Mouse (Mus musculus): ENCODE results near the gene Ptafr.
"Not testable (repeated sequence)": the region's sequence is repeated elsewhere in the genome, so short reads cannot be mapped to it uniquely, and the experiment has no call there.

Gene Ptafr

GRCm38 (mm10) chr4:132563965-132564364 lies at the start of gene Ptafr:
Gene Ptafr (plus strand): TSS chr4:132564067.
- DNase-seq = no peak

DNA sequence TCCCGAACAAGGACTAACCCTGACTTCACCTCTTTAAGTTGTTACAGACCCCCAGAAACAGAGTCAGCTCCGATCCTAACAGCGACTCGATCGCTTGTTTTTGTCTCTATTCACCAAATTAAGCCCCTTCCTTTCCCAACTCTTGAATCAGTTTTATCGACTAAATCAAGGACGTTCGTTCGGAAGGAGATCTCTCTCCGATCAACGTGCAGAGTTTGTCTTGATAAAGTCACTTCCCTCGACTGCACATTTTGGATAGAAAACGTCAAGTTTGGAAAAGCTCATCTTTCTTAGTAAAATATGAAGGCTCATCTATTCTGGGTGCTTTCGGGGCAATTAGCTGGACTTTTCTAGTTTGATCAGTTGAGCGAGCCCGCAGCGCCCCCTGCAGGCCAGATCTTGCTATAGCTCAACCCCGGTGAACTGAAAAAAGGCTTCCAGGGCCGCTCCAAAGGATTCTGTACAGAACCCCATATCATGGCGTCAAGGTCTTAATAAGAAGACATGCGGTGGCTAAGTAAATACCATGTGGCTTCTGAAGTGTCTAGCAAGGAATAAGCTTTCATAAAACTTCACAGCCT lies 49.2 kb upstream of the Ptafr start:
- DNase-seq = peak; percentile 78 to 81

DNA sequence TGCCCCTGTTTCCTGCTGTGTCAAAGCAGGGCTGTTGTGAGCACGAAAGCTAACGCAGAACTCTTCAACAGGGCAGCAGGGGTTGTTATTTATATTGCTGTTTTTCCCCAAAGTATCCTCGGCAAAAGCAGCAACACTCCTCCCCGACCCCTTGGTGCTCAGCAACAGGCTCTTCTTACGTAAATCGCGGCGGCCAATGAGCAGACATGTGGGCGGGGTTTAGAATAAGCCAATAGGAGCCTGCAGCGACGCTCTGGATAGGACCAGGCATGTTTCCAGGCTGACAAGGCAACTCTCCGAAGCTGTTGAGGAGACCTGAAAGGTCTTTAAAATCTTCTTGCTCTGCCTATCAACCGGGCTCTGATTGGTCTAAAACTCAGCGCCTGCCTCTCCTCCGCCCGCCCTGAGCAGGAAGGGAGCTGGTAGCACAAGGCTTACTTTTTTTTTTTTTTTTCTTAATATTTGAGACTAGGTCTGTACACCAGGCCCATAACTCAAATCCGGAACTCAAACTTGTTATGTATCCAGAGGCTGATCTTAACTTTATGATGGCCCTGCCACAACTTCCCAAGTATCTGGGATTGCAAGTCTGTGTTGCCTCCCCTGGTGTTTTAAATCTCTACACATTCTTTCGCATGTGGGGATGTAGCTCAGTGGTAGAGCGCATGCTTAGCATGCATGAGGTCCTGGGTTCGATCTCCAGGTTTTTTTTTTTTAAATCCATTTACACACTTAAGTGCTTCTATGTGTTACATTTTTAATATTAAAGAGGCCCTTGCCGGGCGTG lies 48.3 kb upstream of the Ptafr start:
- peak; percentile 82 to 91 for DNase-seq

GRCm38 (mm10) chr4:132518066-132518465 lies 45.8 kb upstream of the Ptafr start:
- no peak for DNase-seq

DNA sequence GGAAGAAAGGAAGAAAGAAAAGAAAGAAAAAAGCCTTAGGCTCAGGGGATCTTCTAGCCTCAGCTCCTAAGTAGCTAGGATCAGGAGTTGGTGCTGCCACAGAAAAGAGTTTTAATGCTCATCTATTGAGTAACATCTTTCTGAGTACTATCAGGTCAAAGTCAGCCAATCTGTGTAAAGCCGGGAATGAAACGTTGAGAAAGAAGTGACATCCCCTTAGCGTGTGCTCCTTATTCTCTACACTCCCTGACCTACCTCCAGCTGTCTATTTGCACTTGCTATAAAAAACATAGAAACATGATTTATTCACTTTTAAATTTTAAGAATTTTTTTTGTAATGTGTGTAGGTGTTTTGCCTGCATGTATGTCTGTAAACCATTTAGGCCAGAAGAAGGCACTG lies 44.7 kb upstream of the Ptafr start:
- DNase-seq = no peak

GRCm38 (mm10) chr4:132524321-132524741 lies 39.5 kb upstream of the Ptafr start:
- no peak for DNase-seq

DNA sequence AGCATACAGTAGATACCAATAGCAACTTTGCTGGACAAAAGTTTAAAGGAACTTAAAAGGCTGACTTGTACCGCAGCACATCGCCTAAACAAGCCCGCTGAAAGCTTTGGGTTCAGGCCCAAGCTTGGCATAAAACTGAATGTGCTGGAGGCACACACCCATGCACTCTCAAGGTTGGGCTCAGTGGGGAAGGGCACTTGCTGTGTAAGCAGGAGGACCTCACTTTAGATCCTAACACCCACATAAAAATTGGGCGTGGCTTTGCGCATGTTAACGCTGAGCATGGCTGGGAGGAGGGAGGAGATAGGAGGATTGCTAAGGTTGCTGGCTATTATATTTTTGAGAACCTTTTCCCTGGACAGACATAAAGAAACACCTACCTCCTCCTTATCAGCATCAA lies 39.1 kb upstream of the Ptafr start:
- no peak for DNase-seq

DNA sequence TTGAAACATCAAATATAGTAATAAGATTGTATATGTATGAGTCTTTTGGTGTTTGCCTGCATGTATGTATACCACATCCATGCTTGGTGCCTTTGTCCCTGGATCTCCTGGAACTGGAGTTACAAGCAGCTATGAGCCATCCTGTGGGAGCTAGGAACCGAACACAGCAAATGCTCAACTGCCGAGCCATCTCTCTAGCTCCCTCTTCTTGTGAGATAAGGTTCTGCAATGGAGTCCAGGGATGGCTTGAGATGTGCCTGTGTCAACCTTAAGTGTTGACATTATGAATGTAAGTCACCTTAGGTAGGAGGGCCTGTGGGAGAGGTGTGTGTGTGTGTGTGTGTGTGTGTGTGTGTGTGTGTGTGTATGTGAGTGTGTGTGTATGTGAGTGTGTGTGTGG lies 37.2 kb upstream of the Ptafr start:
- DNase-seq = no peak

GRCm38 (mm10) chr4:132527917-132528522 lies 35.8 kb upstream of the Ptafr start:
- DNase-seq = no peak

GRCm38 (mm10) chr4:132529344-132529743 lies 34.5 kb upstream of the Ptafr start:
- no peak for DNase-seq

DNA sequence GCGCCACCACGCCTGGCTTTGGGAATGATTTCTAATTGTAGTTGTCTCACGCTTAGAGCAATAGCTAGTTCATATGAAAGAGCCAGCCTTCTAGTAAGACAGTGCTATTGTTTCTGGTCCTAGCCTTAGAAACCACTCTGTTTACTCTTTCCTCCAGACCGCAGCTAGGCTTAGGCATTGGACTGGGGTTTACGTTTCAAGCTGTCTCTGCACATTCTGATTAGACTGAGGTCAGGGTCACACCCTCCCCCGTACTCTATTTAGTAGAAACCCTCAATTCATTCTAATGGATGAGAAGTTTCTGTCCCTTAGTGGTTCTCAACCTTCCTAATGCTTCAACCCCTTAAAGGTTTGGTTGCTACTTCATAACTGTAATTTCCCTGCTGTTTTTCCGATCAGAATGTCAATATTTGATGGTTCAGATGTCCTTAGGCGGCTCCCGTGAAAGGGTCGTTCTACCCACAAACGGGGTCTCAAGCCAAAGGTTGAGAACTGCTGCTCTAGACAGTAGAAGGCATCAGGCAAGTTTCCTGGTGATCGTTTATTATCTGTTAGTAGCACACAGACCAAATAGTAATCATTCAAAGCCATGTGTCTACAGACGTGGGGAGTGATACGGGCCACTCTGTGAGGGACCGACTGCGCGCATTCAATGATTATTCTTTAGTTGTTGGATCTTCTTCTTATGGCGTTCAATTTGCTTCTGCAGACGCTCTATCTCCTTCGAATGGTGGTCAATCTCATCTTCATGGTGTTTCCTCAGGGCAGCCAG lies 33.6 kb upstream of the Ptafr start:
- no peak for DNase-seq

GRCm38 (mm10) chr4:132532496-132532895 lies 31.4 kb upstream of the Ptafr start:
- DNase-seq = no peak

DNA sequence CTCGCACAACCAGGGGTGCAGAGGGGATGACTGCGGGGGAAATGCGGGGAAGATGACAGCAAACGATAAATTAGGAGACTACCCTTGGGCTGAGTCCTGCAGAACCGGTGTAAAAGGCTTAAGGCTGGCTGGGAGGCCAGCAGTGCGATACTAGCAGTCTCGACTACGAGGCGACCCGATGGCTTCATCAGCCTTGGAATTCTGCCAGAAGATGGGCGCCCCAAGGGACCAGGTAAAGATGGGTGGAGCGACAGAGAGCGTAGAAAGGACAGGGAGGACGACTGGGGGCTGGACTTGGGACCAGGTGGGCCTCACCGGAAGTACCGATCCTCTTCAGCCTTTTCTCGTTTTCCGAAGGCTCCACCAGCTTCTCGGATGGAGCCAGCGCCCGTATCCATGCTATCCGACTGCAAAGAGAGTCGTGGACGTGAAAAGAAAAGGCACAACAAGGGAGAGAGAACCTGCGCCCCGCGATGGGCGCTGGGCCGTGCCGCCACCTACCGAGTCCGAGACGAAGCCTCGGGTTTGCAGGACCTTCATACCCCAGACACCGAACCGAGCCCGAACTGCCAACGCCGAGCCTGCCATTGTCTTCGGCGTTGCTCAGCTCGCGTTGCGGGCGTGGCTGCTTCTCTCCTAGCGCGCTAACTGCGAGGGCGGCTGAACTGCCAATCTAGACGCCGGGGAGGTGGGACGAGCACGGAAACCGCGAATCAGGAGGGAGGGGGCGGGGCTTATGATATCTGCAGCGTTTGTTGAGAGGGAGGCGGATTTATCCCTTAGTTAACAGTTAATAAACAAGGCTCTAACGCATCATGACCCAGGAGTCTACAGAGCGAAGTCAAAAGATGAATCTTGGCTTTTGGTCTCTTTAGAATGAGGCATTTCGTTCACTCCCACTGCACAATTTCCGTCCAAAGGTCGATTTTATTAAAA lies 30.6 kb upstream of the Ptafr start, which contains the start of gene Atpif1:
TSS of gene Atpif1 (minus strand) at position 679 of the 936 bp plus-strand sequence.
- peak; percentile 85 to 88 for DNase-seq

DNA sequence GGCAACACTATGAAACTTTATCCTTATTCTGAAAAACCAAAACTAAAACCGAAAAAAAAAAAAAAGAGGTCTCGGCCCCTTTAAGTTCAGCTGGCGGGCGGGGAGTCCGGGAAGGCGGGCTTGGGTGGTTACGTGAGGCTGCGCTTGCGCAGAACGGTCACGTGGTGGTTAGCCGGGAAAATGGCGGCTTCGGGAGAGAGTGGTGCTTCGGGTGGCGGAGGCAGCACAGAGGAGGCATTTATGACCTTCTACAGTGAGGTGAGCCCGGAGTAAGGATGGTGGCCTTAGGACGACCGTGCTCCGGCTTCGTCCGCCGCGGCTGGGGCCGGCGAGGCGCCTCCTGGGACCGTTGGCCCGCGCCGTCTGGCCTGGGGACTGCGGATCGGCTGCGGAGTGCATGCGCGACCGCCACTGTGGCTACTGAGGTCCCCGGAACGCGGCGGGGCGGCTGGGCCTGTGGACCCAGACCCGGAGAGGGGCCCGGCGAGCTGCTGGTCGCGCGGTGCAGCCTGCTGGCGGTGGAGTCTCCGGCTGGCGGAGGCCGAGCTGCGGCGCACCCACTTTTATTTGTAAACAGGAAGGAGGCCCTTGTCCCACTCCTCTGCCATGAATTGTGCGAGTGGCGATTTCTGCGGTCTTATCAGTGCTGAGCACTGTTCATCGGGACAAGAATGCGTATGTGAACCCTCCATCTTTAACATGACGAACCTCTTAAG lies 28.3 kb upstream of the Ptafr start, which contains the start of gene Dnajc8:
TSS of gene Dnajc8 (plus strand) at position 145 of the 716 bp plus-strand sequence.
- peak; percentile 94 for DNase-seq

DNA sequence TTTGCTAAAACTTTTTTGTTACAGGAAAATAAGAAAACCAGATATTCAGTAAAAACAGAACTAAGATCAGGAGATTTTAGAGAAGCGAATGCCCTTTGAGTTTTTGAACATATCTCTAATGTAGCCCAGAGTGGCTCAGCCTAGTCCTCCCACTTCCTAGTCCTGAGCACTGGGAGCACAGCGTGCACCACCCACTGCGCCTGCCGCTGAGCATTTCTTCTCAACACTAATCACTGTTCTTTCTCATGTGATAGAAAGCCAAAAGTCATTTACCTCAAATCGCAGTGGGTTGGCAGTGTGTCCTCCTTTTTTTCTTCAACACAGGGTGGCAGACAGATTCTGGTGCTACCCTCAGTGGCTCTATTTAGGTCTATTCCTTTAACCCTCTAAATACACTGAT lies 24.4 kb upstream of the Ptafr start:
- DNase-seq = no peak

- DNase-seq = no peak
Measured at GRCm38 (mm10) chr4:132541413-132541812, 22.5 kb upstream of the Ptafr start.

DNA sequence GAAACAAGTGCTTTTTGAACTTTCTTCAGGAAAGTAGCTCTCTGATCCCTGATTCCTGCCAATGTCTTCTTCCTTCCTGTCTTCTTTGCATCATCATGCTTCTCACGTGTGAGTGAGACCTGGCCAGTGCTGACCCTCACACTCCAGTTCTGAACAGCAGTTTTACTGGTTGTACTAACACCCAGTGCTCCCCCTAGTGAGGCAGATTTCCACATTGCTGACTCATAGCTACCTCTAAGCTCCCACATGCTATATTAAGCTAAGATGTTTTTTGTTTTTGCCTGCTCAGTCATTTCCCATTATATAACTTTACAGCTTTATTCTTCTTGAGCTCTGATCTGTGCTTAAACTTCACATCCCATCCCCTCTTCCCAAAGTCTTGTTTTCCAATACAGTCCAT lies 21.1 kb upstream of the Ptafr start:
- DNase-seq = no peak

- peak; percentile 24 to 45 for DNase-seq
Measured at GRCm38 (mm10) chr4:132545851-132546250, 18.0 kb upstream of the Ptafr start.

DNA sequence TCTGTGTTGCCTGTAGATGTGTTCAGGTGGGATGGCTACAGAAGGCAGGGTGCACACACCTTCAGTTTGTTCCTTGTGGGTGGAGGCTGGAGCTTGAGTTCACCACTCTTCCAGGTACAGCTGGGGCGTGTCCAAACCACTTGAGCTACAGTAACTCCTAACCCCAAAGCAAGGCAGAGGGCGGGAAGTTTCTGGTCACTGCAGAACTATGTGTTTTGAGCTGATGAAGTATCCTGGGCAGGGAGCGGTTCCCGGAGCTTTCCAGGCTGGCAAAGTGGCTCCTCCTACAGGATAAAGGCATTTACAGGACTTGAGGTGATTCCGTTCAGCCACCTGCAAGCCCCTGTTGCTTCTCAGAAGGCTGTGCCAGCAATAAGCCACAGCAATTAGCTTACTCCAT lies 9.6 kb upstream of the Ptafr start:
- no peak for DNase-seq

- no peak for DNase-seq
Measured at GRCm38 (mm10) chr4:132554653-132555052, 9.2 kb upstream of the Ptafr start.

DNA sequence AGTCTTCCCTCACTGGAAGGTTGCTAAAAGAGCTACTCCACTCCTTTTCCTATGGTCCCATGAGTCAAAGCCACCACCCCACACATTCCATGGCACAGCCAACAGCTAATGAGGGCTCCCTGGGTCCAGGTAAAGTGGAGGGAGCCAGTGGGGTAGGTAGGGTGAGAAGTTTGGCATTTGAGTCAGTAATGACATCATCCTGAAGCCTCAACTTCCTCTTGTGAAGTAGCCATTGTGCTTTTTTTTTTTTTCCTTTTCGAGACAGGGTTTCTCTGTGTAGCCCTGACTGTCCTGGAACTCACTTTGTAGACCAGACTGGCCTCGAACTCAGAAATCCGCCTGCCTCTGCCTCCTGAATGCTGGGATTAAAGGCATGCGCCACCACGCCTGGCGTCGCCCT lies 8.3 kb upstream of the Ptafr start:
- DNase-seq = not testable (repeated sequence)
